ENCODE assay signal across 14 mouse cellular contexts in genomic region chr9:66516296-66516940, GRCm38 (mm10). TPM values are rescaled to one million over a fixed set of nuclear protein-coding genes. Genes with fewer than 3 reads are reported as not detected.
DNase-seq lines count a peak whose midpoint lies in the region; ATAC-seq and TF ChIP-seq lines count a peak whose summit lies in the region.
"Had no signal": no experiment of that assay in that cellular context is flagged by ENCODE, and none has a peak within 500 bp of the region (broad histone marks: within the 10 kb centered on the region; RNA-seq: fewer than 3 reads in every experiment).

No protein-coding gene starts in this region.

- H3K79me2 ChIP-seq in heart, adult 2 months (replicated peaks; ENCODE audit: control insufficient read depth, insufficient read depth, low read length) = no peaks in the 10 kb centered on the region

- 0 out of 2 replicates have a peak, but pooled peaks have one; percentile 22 for TF ChIP-seq POLR2A in heart, adult 2 months (IDR thresholded peaks at IDR 0.05; ENCODE audit: insufficient read depth, low read depth, low read length)

- intact Hi-C loops in heart, adult 2 months (cut with DNase I) = no loop called here
- intact Hi-C loops in heart, postnatal 14 days (cut with DNase I) = loop anchor here (10.0 kb wide), 1 partner anchor 308 kb away; no protein-coding TSS in a partner anchor

- H3K27me3 ChIP-seq in heart, adult 2 months (ENCODE audit: control insufficient read depth, insufficient read depth, low read length) = no peaks in the 10 kb centered on the region
- no peaks in the 10 kb centered on the region for H3K27me3 ChIP-seq in heart, postnatal 0 days (ENCODE audit: control insufficient read depth, insufficient read depth, low read length)
- H3K27me3 ChIP-seq: limb, embryonic 15.5 days had no signal

- no peak for TF ChIP-seq EP300 in heart, adult 2 months (IDR thresholded peaks at IDR 0.05; ENCODE audit: insufficient read depth, low read depth, low read length)
- no peak for TF ChIP-seq EP300 in heart, postnatal 0 days (IDR thresholded peaks at IDR 0.05; ENCODE audit: low read depth)

- no peak overlapping the region for H3K27ac ChIP-seq in heart, adult 2 months
- H3K27ac ChIP-seq in heart, postnatal 0 days (ENCODE audit: low read depth) = 0 out of 2 replicates have a peak overlapping the region, but pooled peaks have one; percentile 6
- H3K27ac ChIP-seq: limb, embryonic 15.5 days had no signal

- peaks cover 2% of the 10 kb centered on the region; the same call in 1 of the 2 replicates for H3K36me3 ChIP-seq in heart, adult 2 months (ENCODE audit: control insufficient read depth, insufficient read depth, low read length)
- peaks cover 49% of the 10 kb centered on the region for H3K36me3 ChIP-seq in heart, postnatal 0 days (replicated peaks; ENCODE audit: control insufficient read depth, insufficient read depth, low read length)

- peak in 1 of 2 experiments; percentile 18 for DNase-seq in heart, adult 2 months
- no peak for DNase-seq in heart, postnatal 14 days
- peak; percentile 73 for DNase-seq in Muller cell, postnatal 12 days (ENCODE audit: inconsistent ontology term)
- peak; percentile 61 to 71 for DNase-seq in cerebellum, adult 18-20 months
- DNase-seq in heart, postnatal 0 days (ENCODE audit: low spot score) = no peak
- DNase-seq in T-cell, adult 2 months (ENCODE audit: low spot score) = no peak
- DNase-seq in thymus, postnatal 10 days (ENCODE audit: low spot score in 2 of 2) = no peak
- no peak for DNase-seq in lung, postnatal 4 days
- DNase-seq: kidney, adult 18-20 months; layer of hippocampus, adult 9-11 months; lung, postnatal 14 days; thymus, postnatal 25 days had no signal

- no peak overlapping the region for H3K9ac ChIP-seq in heart, adult 2 months (ENCODE audit: low read depth, low read length)
- H3K9ac ChIP-seq in heart, postnatal 0 days (replicated peaks; ENCODE audit: low read depth, low read length) = no peak overlapping the region
- H3K9ac ChIP-seq: limb, embryonic 15.5 days had no signal

- H3K4me3 ChIP-seq in heart, adult 2 months = no peak overlapping the region
- no peak overlapping the region for H3K4me3 ChIP-seq in heart, postnatal 0 days (ENCODE audit: low read depth, low read length)
- H3K4me3 ChIP-seq: limb, embryonic 15.5 days had no signal

- 73% methylated on average over 6 of the region's 6 CpGs for WGBS in heart, adult 2 months
- 72% methylated on average over 6 of the region's 6 CpGs for WGBS in heart, postnatal 0 days

- peaks cover 4% of the 10 kb centered on the region for H3K4me1 ChIP-seq in heart, adult 2 months (ENCODE audit: control insufficient read depth, insufficient read depth, low read length)
- H3K4me1 ChIP-seq in heart, postnatal 0 days (ENCODE audit: control insufficient read depth, insufficient read depth) = peaks cover 4% of the 10 kb centered on the region; the same call in 1 of the 2 replicates

- ATAC-seq in heart, postnatal 0 days (ENCODE audit: insufficient read depth, low read depth) = no peak
- ATAC-seq: activated CD4-positive, CD25-positive, alpha-beta regulatory T cell, adult 4 months had no signal

- no peak overlapping the region for H3K4me2 ChIP-seq in heart, postnatal 0 days (ENCODE audit: low read depth, low read length)
- H3K4me2 ChIP-seq: limb, embryonic 15.5 days had no signal

- TF ChIP-seq CTCF in heart, adult 2 months (IDR thresholded peaks at IDR 0.05) = no peak
- TF ChIP-seq CTCF in heart, postnatal 0 days (IDR thresholded peaks at IDR 0.05; ENCODE audit: low read depth) = no peak

- H3K9me3 ChIP-seq in heart, postnatal 0 days (replicated peaks; ENCODE audit: control insufficient read depth, low read length) = no peaks in the 10 kb centered on the region
- H3K9me3 ChIP-seq: limb, embryonic 15.5 days had no signal

RNA-seq across cellular contexts. Expression of gene Fbxl22, which starts 2.0 kb away (rescaled TPM):
- total RNA-seq in heart, adult 2 months (2021) = 10 to 100 TPM; 24.7 to 32.5 TPM
- polyA plus RNA-seq in heart, adult 2 months (2012; rRNA removed) = 48.5 and 71.4 TPM in 2 replicates
- 10 to 100 TPM; 48.3 to 59.1 TPM for total RNA-seq in heart, postnatal 14 days (2021)
- total RNA-seq in heart, postnatal 0 days (2014; rRNA removed; ENCODE audit: low replicate concordance) = 121 and 128 TPM in 2 replicates
- polyA plus RNA-seq in heart, postnatal 0 days (2015; fragmentation: Nextera tagmentation; extraction: Ambion mirVana) = 143 and 185 TPM in 2 replicates

Comparison
In these comparisons a context has a peak if more than half of its experiments do, and no peak if none do; other contexts are left out.
1. DNase-seq: peak in Muller cell, postnatal 12 days (single experiment) and cerebellum, adult 18-20 months (2 of 2); none in heart, postnatal 14 days (0 of 2), heart, postnatal 0 days (single experiment), T-cell, adult 2 months (single experiment), thymus, postnatal 10 days (0 of 2) and lung, postnatal 4 days (0 of 2).